Mouse (Mus musculus) left cerebral cortex, postnatal 14 days (tissue): Measurements from ENCODE around the gene Irf2bpl. TPM values are rescaled to one million over a fixed set of nuclear protein-coding genes. Genes with fewer than 3 reads are reported as not detected.
A peak's percentile ranks its signal among the peaks of the same experiment; 100 is the strongest.

Source experiments
- DNase-seq, 2 experiments: peaks; one replicate each; pipeline ENCODE4 v3.0.0; 2021 to 2022; ENCODE audit warnings: low spot score in 2 of 2, mixed read lengths in 1 of 2
- intact Hi-C: fragments of 180-260 bp; cut with DNase I; formaldehyde crosslinking; loops from one replicate; pipeline ENCODE4 v1.15.1; 2025
- total RNA-seq, 2 experiments: library from RNA; stranded (reverse); gene quantifications; 2 replicates each; pipeline ENCODE4 v1.2.3; 2021

The Irf2bpl gene
- total RNA-seq, 2 experiments from 2014 or later = 74.0 to 78.2 TPM

GRCm38 (mm10) chr12:86872335-86873040 is 12.1 kb downstream of the Irf2bpl start:
- intact Hi-C loops = no loop called here
- DNase-seq = no peak

GRCm38 (mm10) chr12:86871666-86872334 is 12.8 kb downstream of the Irf2bpl start:
- no peak for DNase-seq

DNA sequence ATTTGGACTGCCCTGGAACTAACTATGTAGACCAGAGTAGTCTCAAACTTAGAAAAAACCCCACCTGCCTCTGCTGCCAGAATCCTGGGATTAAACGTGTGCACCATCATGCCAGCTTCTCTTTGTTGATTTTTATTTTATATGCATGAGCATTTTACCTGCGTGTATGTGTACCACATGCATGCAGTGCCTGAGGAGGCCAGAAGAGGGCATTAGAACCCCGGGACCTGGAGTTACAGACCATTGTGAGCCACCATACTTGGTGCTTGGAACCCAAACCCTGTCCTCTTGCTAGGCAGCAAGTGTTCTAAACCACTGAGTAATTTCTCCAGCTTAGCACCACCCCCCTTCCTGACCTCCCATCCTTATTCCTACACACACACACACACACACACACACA is 13.6 kb downstream of the Irf2bpl start:
- intact Hi-C loops = no loop called here
- DNase-seq = no peak

More at GRCm38 (mm10) chr12:86871666-86872334, 12.8 kb downstream of the Irf2bpl start:
- intact Hi-C loops = no loop called here

GRCm38 (mm10) chr12:86869761-86870160 is 14.8 kb downstream of the Irf2bpl start:
- DNase-seq = no peak
- intact Hi-C loops = no loop called here

DNA sequence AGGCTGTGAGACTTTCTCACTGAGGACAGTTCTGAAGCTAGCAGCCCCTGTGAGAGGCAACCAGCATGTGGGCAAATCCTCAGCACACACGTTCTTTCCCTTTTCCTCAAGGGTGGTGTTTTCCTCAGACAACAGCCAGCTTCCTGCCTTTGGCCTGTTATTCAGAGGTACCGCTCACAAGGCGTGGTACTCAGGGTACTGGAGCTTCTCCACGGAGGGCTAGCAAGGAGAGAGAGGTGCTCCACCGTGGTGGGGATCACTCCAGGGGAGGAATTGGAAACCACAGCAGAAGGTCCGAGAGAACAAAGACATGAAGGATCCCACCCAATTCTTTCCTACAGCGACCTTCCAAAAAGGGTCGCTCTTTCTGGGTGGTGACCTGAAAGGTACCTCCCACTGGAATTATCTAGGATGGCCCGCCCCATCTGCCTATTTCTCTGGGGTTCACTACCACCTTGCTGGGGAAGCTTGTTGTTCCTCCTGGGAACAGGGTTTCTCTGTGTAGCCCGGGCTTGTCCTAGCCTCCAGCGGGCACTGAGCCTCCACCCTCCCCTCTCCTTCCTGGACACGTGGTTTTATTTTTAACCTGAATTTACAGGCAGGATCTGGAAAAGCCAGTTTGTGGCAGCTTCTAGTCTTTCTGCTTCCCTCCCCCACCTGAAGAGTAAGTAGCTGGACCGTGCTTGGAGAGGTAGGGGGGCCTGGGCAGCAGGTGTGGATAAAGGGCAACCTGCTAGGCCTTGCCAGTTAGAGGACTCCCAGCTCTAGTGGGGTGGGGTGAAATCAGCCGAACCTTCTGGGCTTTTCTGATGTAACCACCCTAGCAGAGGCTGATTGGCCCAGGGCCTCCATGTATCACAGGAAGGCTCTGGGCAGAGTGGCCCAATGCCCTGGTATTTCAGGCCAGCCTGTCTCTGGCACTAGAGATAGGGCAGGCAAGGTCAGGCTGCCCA is 17.1 kb downstream of the Irf2bpl start:
- DNase-seq = peak in 1 of 2 experiments; percentile 66
- intact Hi-C loops = no loop called here

GRCm38 (mm10) chr12:86864316-86865020 is 20.1 kb downstream of the Irf2bpl start:
- intact Hi-C loops = no loop called here
- DNase-seq = no peak

DNA sequence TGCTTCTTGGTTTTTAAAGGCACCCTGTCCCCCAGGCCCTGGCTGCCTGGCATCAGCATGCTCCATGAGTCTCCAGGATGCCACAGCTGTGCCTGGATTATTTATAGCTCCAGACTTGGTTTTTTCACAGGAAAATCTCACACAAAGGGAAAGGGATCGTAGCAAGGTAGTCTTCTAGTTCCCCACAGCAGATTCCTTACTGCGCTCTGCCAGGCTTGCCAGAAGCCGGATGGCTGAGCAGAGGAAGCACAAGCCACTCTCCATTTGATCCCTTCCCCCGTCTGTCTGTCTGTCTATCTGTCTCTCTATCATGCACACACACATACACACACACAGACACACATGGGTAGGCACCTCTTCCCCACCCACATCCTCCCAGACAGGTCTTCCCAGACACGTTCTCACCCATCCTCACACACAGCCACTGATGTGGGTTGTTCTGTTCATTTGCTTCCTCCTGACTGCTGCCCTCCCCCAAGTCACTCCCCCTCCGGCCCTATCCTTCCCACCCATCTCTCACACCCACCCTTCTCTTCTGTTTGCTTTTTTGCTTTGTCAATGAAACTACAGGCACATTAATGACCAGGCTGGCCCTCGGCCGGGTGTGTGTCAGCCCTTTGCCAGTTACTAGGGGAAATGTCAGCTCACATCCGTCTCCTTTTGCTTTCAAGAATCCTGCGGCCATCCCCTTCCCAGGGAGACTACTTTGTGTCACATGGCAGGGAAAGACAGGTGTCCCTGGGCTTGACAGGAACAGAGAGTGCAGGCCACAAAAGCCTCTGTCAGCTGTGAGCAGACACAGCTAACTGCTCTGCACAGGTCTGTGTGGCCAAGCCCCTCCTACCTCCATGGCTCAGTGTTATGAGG is 24.4 kb downstream of the Irf2bpl start:
- DNase-seq = peak; percentile 60 to 76
- intact Hi-C loops = no loop called here

DNA sequence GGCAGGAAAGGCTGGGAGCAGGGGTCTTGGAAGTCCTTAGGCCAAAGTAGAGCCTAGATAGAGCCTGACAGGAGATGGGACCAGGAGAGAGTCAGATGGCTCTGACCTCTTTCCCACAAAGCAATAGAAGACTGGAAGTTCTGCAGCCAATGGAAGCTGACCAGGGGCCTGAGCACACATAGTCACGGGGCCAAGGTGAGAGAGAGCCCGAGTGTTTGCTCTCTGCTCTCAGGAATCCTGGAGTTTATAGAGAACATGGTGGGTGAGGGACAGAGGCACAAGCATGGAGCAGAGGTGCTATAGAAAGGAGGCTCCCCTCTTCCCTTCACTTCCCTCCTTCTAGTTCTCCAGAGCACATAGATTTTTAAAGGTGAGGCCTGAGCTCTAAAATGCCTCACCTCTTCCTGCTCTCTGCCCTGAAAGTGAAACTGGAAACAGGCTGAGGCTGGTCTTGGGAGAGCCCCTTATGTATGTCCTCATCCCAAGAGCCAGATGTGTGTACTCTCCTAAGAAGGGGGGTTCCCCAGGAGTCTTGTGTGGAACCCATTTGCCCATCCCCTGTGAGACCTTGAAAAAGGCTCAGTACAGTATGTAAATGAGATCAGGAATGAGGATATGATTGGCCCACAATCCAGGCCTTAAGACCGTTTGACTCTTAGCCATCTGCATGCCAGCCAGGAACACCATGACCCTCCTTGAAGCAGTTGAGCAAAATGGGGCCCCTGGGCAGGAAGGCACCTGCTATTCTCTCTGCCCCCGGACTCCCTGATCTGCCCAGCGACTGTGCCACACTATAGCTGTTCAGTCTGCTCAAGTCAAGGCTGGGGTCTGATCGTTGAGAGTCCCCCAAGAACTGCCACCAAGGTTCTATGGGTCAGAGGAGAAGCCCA is 25.4 kb downstream of the Irf2bpl start:
- no peak for DNase-seq
- intact Hi-C loops = no loop called here

DNA sequence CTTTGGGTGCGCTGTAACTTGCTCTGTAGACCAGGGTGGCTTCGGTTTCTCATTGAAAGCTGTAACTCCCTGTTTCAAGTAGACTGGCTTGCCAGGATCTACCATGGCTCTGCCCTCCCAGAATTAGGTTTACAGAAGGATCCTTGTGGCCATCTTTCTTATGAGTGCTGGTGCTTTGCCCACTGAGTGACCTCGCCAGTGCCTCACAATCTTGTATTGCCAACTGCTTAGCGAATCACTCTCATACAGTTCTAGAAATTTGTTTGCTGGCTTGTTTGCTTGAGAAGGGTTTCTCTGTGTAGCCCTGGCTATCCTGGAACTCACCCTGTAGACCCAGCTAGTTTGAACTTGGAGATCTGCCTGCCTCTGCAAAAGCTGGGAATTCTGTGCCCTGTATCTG is 26.1 kb downstream of the Irf2bpl start:
- DNase-seq = no peak
- intact Hi-C loops = no loop called here

DNA sequence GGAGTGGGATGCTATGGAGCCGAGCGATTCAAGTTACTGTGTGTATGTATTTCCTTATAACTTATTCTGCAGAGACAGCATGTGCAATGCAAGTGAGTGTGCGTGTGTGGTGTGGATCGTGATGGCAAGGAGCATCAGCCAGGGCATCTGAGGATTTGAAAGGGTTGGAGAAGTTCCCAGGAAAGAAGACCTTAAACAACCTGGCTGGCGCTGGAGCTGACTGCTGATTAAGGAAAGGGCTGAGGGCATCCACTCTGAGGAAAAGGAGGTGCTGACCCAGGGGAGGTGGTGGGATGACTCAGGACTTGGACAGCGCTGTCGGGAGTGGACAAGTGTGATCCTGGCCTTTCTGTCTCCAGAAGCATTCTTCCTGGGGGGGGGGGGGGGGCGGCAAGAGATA is 27.3 kb downstream of the Irf2bpl start:
- peak in 1 of 2 experiments; percentile 53 for DNase-seq

GRCm38 (mm10) chr12:86855670-86856069 is 28.9 kb downstream of the Irf2bpl start:
- DNase-seq = peak; percentile 74 to 85
- intact Hi-C loops = no loop called here

More for the DNA sequence above, 27.3 kb downstream of the Irf2bpl start:
- intact Hi-C loops = no loop called here

DNA sequence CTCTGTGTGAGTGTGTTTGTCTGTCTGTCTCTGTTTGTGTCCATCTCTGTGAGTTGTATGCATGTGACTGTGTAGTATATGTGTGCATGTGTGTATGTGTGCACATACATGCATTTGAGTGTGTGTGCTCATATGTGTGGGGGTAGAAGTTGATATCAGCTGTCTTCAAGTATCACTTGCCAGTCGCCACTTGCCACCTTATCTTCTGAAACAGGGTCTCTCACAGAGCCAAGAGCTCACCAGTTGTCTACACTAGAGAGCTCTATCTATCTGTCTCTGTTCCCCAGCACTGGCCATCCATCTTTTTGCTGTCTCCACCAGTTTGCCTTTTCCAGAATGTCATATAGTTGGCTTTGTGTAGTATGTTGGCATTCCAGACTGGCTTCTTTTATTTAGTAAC is 31.1 kb downstream of the Irf2bpl start:
- no peak for DNase-seq
- intact Hi-C loops = no loop called here

- intact Hi-C loops = no loop called here
- DNase-seq = no peak
Observed at GRCm38 (mm10) chr12:86851313-86851712, 33.3 kb downstream of the Irf2bpl start.

- DNase-seq = no peak
- intact Hi-C loops = no loop called here
Observed at GRCm38 (mm10) chr12:86850746-86851145, 33.9 kb downstream of the Irf2bpl start.

DNA sequence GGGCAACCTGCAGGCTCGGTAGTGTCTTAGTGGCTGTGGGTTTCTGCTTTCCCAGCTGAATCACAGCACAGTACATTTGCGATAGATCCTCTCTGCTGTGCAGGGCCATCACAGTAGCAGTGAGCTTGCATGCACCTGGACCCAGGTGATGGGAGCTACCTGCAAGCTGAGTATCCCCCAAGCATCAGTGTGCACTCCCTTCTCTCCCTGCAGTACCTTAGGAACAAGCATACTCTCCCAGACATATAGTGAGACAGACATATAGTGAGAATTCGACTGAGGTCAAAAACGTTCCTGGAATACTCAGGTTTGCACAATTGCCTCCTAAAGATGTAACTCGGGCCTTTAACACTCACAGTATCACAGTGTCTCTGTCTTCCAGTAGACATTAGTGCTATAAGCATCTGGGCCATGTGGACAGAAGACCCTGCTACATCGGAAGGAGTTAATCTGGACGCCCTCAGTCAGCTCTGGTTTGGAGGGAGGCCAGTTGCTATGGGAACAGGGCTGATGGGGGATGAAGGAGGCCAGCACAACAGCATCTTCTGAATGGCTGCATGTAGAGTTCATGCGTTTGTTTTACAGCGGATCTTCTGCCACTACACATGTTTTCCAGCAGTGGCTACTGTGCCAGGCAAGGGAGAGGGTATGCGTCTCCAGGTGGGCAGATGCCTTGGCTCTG is 34.5 kb downstream of the Irf2bpl start:
- DNase-seq = peak; percentile 59 to 71
- intact Hi-C loops = no loop called here

- intact Hi-C loops = no loop called here
- DNase-seq = no peak
Observed at GRCm38 (mm10) chr12:86842866-86843459, 41.6 kb downstream of the Irf2bpl start.

DNA sequence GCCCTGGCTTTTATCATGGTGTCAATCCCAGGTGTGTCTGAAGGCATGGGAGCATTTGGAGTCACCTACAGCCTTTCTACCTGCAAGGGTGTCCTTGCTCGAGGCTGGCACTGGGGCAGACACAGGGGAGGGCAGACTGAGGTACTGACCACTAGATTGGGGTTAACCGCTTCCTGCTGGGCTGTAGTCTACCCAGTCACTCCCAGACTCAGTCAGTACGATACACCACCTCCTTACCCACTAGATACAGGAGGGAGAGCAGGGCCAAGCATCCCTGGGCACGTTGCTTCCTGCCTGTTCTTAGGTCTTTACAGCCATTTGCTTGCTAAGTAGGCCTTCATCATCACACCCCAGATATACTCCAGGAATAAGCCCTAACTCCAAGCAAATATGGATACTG is 44.1 kb downstream of the Irf2bpl start:
- intact Hi-C loops = no loop called here
- no peak for DNase-seq
